Comparison of ENCODE assay signal across 8 mouse cellular contexts in the genomic region with DNA sequence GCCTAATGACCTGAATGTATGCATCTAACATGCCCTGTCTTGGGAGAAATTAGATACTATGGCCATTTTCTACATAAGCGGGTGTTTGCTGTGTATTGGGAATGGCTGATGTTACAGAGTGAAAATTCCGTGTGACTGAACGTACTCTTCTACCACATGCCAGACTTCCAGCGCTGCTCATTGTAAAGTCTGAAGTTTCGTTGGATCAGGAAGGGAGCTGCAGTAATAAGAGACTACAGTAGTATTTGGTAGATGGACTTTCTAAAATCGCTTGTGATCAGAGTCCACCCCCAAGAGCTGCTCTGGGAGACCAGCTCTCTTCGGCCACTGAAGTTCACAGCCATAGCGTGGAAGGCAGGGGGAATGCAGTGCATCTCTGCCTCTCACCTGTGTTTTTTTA. TPM values are rescaled to one million over a fixed set of nuclear protein-coding genes. Genes with fewer than 3 reads are reported as not detected.
A peak's percentile ranks its signal among the peaks of the same experiment; 100 is the strongest.
DNase-seq lines count a peak whose midpoint lies in the region; ATAC-seq and TF ChIP-seq lines count a peak whose summit lies in the region.

No protein-coding gene starts in this region.

- H3K9me3 ChIP-seq in kidney, embryonic 14.5 days (ENCODE audit: control insufficient read depth, low read length) = no peaks in the 10 kb centered on the region
- H3K9me3 ChIP-seq in hindbrain, embryonic 13.5 days = no peaks in the 10 kb centered on the region
- no peaks in the 10 kb centered on the region for H3K9me3 ChIP-seq in midbrain, embryonic 15.5 days

- peak overlapping the region; percentile 82 for H3K9ac ChIP-seq in kidney, embryonic 14.5 days (ENCODE audit: low read depth, low read length)
- H3K9ac ChIP-seq in hindbrain, embryonic 13.5 days = peak overlapping the region; percentile 79
- peak overlapping the region; percentile 74 for H3K9ac ChIP-seq in midbrain, embryonic 15.5 days

- DNase-seq in kidney, postnatal 36 days = no peak
- no peak for DNase-seq in embryo, embryonic 9.5 days (ENCODE audit: extremely low spot score)
- DNase-seq in layer of hippocampus, postnatal 14 days (ENCODE audit: low spot score in 2 of 2) = no peak
- DNase-seq in kidney, postnatal 25 days = no peak

- H3K4me3 ChIP-seq in kidney, embryonic 14.5 days (ENCODE audit: low read length) = peak overlapping the region; percentile 65
- peak overlapping the region; percentile 51 for H3K4me3 ChIP-seq in cortical plate, adult 2 months (ENCODE audit: insufficient read depth, low read length)
- peak overlapping the region; percentile 70 for H3K4me3 ChIP-seq in hindbrain, embryonic 13.5 days
- peak overlapping the region; percentile 79 for H3K4me3 ChIP-seq in midbrain, embryonic 15.5 days

- ATAC-seq in kidney, embryonic 14.5 days (ENCODE audit: low FRiP score, low TSS enrichment) = no peak
- ATAC-seq in hindbrain, embryonic 13.5 days (ENCODE audit: low FRiP score) = no peak
- no peak for ATAC-seq in midbrain, embryonic 15.5 days (replicated peaks)

- TF ChIP-seq CTCF in cortical plate, adult 2 months (IDR thresholded peaks at IDR 0.05; ENCODE audit: extremely low read depth, insufficient read depth, low read length) = no peak

- H3K27ac ChIP-seq in kidney, embryonic 14.5 days (ENCODE audit: low read depth, low read length) = peak overlapping the region; percentile 85
- H3K27ac ChIP-seq in cortical plate, adult 2 months (ENCODE audit: insufficient read depth, low read length) = no peak overlapping the region
- H3K27ac ChIP-seq in hindbrain, embryonic 13.5 days = peak overlapping the region; percentile 92; the same call in 1 of the 2 replicates
- peak overlapping the region; percentile 89 for H3K27ac ChIP-seq in midbrain, embryonic 15.5 days

- peaks cover 32% of the 10 kb centered on the region for H3K36me3 ChIP-seq in kidney, embryonic 14.5 days (ENCODE audit: control insufficient read depth, insufficient read depth, low read length)
- H3K36me3 ChIP-seq in hindbrain, embryonic 13.5 days = peaks cover 4% of the 10 kb centered on the region; the same call in 1 of the 2 replicates
- H3K36me3 ChIP-seq in midbrain, embryonic 15.5 days (replicated peaks) = no peaks in the 10 kb centered on the region

- H3K27me3 ChIP-seq in kidney, embryonic 14.5 days (ENCODE audit: control insufficient read depth, insufficient read depth, low read length) = no peaks in the 10 kb centered on the region
- no peaks in the 10 kb centered on the region for H3K27me3 ChIP-seq in hindbrain, embryonic 13.5 days
- no peaks in the 10 kb centered on the region for H3K27me3 ChIP-seq in midbrain, embryonic 15.5 days (replicated peaks)

- H3K4me1 ChIP-seq in kidney, embryonic 14.5 days (ENCODE audit: control insufficient read depth, insufficient read depth, low read length) = peaks cover 5% of the 10 kb centered on the region; the same call in 1 of the 2 replicates
- peaks cover 2% of the 10 kb centered on the region for H3K4me1 ChIP-seq in cortical plate, adult 2 months (ENCODE audit: control insufficient read depth, insufficient read depth, low read length)
- H3K4me1 ChIP-seq in hindbrain, embryonic 13.5 days (replicated peaks) = peaks cover 15% of the 10 kb centered on the region
- peaks cover 19% of the 10 kb centered on the region for H3K4me1 ChIP-seq in midbrain, embryonic 15.5 days

- WGBS in kidney, embryonic 14.5 days = 0% methylated on average over 8 of the region's 8 CpGs
- 2% methylated on average over 8 of the region's 8 CpGs for WGBS in hindbrain, embryonic 13.5 days
- 3% methylated on average over 8 of the region's 8 CpGs for WGBS in midbrain, embryonic 15.5 days

- H3K4me2 ChIP-seq in kidney, embryonic 14.5 days (replicated peaks; ENCODE audit: low read depth, low read length) = peak overlapping the region; percentile 62
- H3K4me2 ChIP-seq in hindbrain, embryonic 13.5 days = peak overlapping the region; percentile 72
- H3K4me2 ChIP-seq in midbrain, embryonic 15.5 days = peak overlapping the region; percentile 77

- no peak for TF ChIP-seq POLR2A in cortical plate, adult 2 months (IDR thresholded peaks at IDR 0.05; ENCODE audit: extremely low read depth, insufficient read depth, low read length)

RNA-seq across cellular contexts. Expression of gene Dut, which starts 1.3 kb away (rescaled TPM):
- 217 and 261 TPM in 2 replicates for polyA plus RNA-seq in kidney, embryonic 14.5 days (2014; fragmentation: Nextera tagmentation; extraction: Ambion mirVana)
- polyA plus RNA-seq in cortical plate, adult 2 months (2012; rRNA removed) = 32.4 and 34.6 TPM in 2 replicates
- 75.4 and 80.9 TPM in 2 replicates for polyA plus RNA-seq in hindbrain, embryonic 13.5 days (2015; fragmentation: Nextera tagmentation; extraction: Ambion mirVana)
- polyA plus RNA-seq in midbrain, embryonic 15.5 days (2015; fragmentation: Nextera tagmentation; extraction: Ambion mirVana) = 69.1 and 70.2 TPM in 2 replicates
- 10 to 100 TPM; 31.4 to 32.6 TPM for total RNA-seq in layer of hippocampus, postnatal 14 days (2021)
